Mouse (Mus musculus): ENCODE measurements around the gene Gm45716. TPM values are rescaled to one million over a fixed set of nuclear protein-coding genes. Genes with fewer than 3 reads are reported as not detected.

Gene Gm45716
- polyA plus RNA-seq, 1 experiment from 2014 or later: 24.9 TPM

DNA sequence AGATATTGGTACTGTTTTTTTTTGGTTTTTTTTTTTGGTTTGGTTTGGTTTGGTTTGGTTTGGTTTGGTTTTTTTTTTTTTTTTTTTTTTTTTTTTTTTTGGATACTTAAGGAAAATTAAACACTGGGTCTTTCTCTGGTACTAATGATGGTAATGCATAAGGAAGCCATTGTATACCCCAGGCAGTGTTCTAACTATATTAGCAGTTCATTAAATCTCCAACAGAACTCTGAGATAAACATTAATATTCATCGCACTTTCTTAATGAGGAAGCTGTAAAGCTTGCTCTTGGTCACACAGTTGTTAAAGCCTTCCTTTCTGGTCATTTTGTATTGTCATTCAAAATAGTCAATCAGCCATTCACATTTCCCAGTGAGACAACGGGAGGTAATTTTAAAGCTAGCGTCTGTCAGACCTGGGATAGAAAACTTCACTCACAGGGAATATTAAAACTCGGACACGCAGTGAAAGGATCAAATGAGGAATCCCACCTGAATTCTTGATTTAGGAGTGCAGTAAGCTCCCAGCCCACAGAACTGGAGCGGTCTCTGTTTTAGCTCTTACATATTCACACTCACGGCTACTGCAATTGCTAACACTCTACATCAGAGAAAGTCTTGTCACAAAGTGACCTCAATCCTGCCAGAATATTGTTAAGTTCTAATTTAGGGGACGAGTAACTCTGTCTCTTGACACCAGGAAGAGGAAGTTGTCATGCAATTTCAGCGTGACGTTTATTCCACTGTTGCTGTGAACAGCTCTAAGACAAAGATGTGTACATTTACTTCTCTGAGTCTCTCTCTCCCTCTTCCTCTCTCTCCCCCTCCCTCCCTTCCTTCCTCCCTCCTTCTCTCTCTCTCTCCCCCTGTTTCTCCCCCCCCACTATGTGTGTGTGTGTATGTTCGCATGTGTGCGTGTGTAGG, 39.8 kb downstream of the Gm45716 start:
- H3K27me3 ChIP-seq (ENCODE audit: control insufficient read depth, insufficient read depth, low read length): no peaks in the 10 kb centered on the region
- no peaks in the 10 kb centered on the region for H3K9me3 ChIP-seq (ENCODE audit: control insufficient read depth, low read length)
- H3K4me1 ChIP-seq (ENCODE audit: control insufficient read depth, insufficient read depth, low read length): 0 out of 2 replicates have a peak, but pooled peaks cover under 1% of the 10 kb centered on the region
- H3K4me2 ChIP-seq (ENCODE audit: low read depth, low read length): no peak overlapping the region
- ATAC-seq (ENCODE audit: low read depth): no peak
- no peak overlapping the region for H3K9ac ChIP-seq (replicated peaks; ENCODE audit: low read depth, low read length)
- H3K4me3 ChIP-seq (ENCODE audit: low read depth, low read length): no peak overlapping the region
- H3K27ac ChIP-seq (ENCODE audit: low read depth, low read length): no peak overlapping the region
- no peaks in the 10 kb centered on the region for H3K36me3 ChIP-seq (ENCODE audit: control insufficient read depth, insufficient read depth, low read length)
- 45% methylated on average over 12 of the region's 12 CpGs for WGBS

DNA sequence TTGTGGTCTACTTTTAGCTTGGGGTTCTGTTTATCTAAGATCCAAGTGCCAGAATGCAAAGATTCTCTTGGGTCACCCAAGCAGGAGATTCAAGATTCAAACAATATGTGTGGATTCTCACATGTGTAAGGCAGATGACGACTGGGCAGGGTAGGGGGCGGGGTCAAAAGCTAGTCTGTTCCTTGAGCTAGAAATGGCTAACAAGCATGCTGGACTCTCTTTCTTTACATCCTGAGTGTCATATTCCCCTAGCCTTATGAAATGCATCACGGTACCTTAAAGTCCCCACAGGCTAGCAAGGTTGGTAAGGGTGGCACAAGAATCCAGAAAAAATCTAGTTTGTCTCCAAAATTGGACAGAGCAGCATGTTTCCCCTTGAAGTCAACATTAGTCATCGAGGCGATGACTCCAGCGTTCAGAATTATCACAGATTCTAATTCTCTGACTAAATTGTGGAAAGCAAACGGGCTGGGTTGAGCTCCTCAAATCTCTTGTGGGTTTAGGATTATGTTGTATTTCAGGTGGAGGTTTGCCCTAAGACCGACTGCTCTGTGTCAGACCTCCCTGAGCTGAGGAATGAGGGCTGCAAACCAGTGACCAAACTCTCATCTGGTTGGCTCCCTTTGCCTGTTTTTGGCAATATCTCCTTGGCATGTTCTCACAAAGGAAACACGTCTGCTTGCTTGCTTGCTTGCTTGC, 40.9 kb downstream of the Gm45716 start:
- WGBS: 90% methylated on average over 9 of the region's 9 CpGs
- H3K36me3 ChIP-seq (ENCODE audit: control insufficient read depth, insufficient read depth, low read length): no peaks in the 10 kb centered on the region
- H3K4me1 ChIP-seq (ENCODE audit: control insufficient read depth, insufficient read depth, low read length): 0 out of 2 replicates have a peak, but pooled peaks cover 5% of the 10 kb centered on the region
- H3K27ac ChIP-seq (ENCODE audit: low read depth, low read length): no peak overlapping the region
- H3K27me3 ChIP-seq (ENCODE audit: control insufficient read depth, insufficient read depth, low read length): no peaks in the 10 kb centered on the region
- no peak overlapping the region for H3K4me3 ChIP-seq (ENCODE audit: low read depth, low read length)
- ATAC-seq (ENCODE audit: low read depth): no peak
- no peak overlapping the region for H3K9ac ChIP-seq (replicated peaks; ENCODE audit: low read depth, low read length)
- no peak overlapping the region for H3K4me2 ChIP-seq (ENCODE audit: low read depth, low read length)
- no peaks in the 10 kb centered on the region for H3K9me3 ChIP-seq (ENCODE audit: control insufficient read depth, low read length)

GRCm38 (mm10) chr11:90229800-90230199, 42.3 kb downstream of the Gm45716 start:
- no peak for ATAC-seq (ENCODE audit: low read depth)
- H3K27ac ChIP-seq (ENCODE audit: low read depth, low read length): no peak overlapping the region
- H3K27me3 ChIP-seq (ENCODE audit: control insufficient read depth, insufficient read depth, low read length): no peaks in the 10 kb centered on the region
- H3K36me3 ChIP-seq (ENCODE audit: control insufficient read depth, insufficient read depth, low read length): no peaks in the 10 kb centered on the region
- no peak overlapping the region for H3K4me2 ChIP-seq (ENCODE audit: low read depth, low read length)
- H3K4me1 ChIP-seq (ENCODE audit: control insufficient read depth, insufficient read depth, low read length): 0 out of 2 replicates have a peak, but pooled peaks cover 5% of the 10 kb centered on the region
- no peak overlapping the region for H3K9ac ChIP-seq (replicated peaks; ENCODE audit: low read depth, low read length)
- no peaks in the 10 kb centered on the region for H3K9me3 ChIP-seq (ENCODE audit: control insufficient read depth, low read length)
- H3K4me3 ChIP-seq (ENCODE audit: low read depth, low read length): no peak overlapping the region

- no peak overlapping the region for H3K4me3 ChIP-seq (ENCODE audit: low read depth, low read length)
- H3K9me3 ChIP-seq (ENCODE audit: control insufficient read depth, low read length): no peaks in the 10 kb centered on the region
- no peak for ATAC-seq (ENCODE audit: low read depth)
- H3K27me3 ChIP-seq (ENCODE audit: control insufficient read depth, insufficient read depth, low read length): no peaks in the 10 kb centered on the region
- no peak overlapping the region for H3K27ac ChIP-seq (ENCODE audit: low read depth, low read length)
- no peaks in the 10 kb centered on the region for H3K36me3 ChIP-seq (ENCODE audit: control insufficient read depth, insufficient read depth, low read length)
- no peak overlapping the region for H3K9ac ChIP-seq (replicated peaks; ENCODE audit: low read depth, low read length)
- H3K4me2 ChIP-seq (ENCODE audit: low read depth, low read length): no peak overlapping the region
- 0 out of 2 replicates have a peak, but pooled peaks cover 5% of the 10 kb centered on the region for H3K4me1 ChIP-seq (ENCODE audit: control insufficient read depth, insufficient read depth, low read length)
- WGBS: 71% methylated on average over 2 of the region's 2 CpGs
Measured at GRCm38 (mm10) chr11:90230671-90231070, 43.2 kb downstream of the Gm45716 start.

DNA sequence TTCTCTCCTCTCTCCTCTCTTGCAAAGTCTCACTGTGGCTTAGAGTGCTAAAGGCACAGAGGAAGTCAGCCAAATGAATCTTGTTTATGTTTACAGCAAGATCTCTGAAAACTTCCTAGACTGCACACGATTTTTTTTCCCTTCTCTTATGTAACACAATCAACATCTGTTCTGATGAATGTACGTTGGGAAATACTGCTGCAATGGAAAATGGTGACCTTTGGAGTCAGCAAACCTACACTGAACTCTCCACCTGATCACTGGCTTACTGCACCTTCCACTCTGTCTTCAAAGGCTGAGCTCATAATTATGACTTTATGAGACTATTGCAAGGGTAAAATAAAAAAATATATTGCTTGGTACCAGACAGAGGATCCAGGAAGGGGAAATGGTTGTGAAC, 44.1 kb downstream of the Gm45716 start:
- 0 out of 2 replicates have a peak, but pooled peaks cover 5% of the 10 kb centered on the region for H3K4me1 ChIP-seq (ENCODE audit: control insufficient read depth, insufficient read depth, low read length)
- no peak for ATAC-seq (ENCODE audit: low read depth)
- no peak overlapping the region for H3K9ac ChIP-seq (replicated peaks; ENCODE audit: low read depth, low read length)
- WGBS: 77% methylated on average over 2 of the region's 2 CpGs
- no peaks in the 10 kb centered on the region for H3K36me3 ChIP-seq (ENCODE audit: control insufficient read depth, insufficient read depth, low read length)
- H3K9me3 ChIP-seq (ENCODE audit: control insufficient read depth, low read length): no peaks in the 10 kb centered on the region
- H3K27ac ChIP-seq (ENCODE audit: low read depth, low read length): no peak overlapping the region
- H3K27me3 ChIP-seq (ENCODE audit: control insufficient read depth, insufficient read depth, low read length): no peaks in the 10 kb centered on the region
- H3K4me2 ChIP-seq (ENCODE audit: low read depth, low read length): no peak overlapping the region
- no peak overlapping the region for H3K4me3 ChIP-seq (ENCODE audit: low read depth, low read length)

- Histone ChIP-seq H3K9ac (replicated peaks; ENCODE audit: low read depth, low read length) (no peak overlapping the region), H3K4me1 (ENCODE audit: control insufficient read depth, insufficient read depth, low read length) (0 out of 2 replicates have a peak, but pooled peaks cover 5% of the 10 kb centered on the region), H3K4me3 (ENCODE audit: low read depth, low read length) (no peak overlapping the region), H3K27me3 (ENCODE audit: control insufficient read depth, insufficient read depth, low read length) (no peaks in the 10 kb centered on the region), H3K9me3 (ENCODE audit: control insufficient read depth, low read length) (no peaks in the 10 kb centered on the region), H3K27ac (ENCODE audit: low read depth, low read length) (no peak overlapping the region), H3K36me3 (ENCODE audit: control insufficient read depth, insufficient read depth, low read length) (no peaks in the 10 kb centered on the region), H3K4me2 (ENCODE audit: low read depth, low read length) (no peak overlapping the region)
- no peak for ATAC-seq (ENCODE audit: low read depth)
- WGBS: 35% methylated on average over 4 of the region's 4 CpGs
Measured at GRCm38 (mm10) chr11:90232685-90233084, 45.2 kb downstream of the Gm45716 start.

GRCm38 (mm10) chr11:90235221-90235620, 47.7 kb downstream of the Gm45716 start:
- Histone ChIP-seq H3K9ac (replicated peaks; ENCODE audit: low read depth, low read length) (no peak overlapping the region), H3K9me3 (ENCODE audit: control insufficient read depth, low read length) (no peaks in the 10 kb centered on the region), H3K4me2 (ENCODE audit: low read depth, low read length) (no peak overlapping the region), H3K27me3 (ENCODE audit: control insufficient read depth, insufficient read depth, low read length) (no peaks in the 10 kb centered on the region), H3K4me3 (ENCODE audit: low read depth, low read length) (no peak overlapping the region), H3K4me1 (ENCODE audit: control insufficient read depth, insufficient read depth, low read length) (0 out of 2 replicates have a peak, but pooled peaks cover 5% of the 10 kb centered on the region), H3K36me3 (ENCODE audit: control insufficient read depth, insufficient read depth, low read length) (no peaks in the 10 kb centered on the region), H3K27ac (ENCODE audit: low read depth, low read length) (no peak overlapping the region)
- ATAC-seq (ENCODE audit: low read depth): no peak
- 87% methylated on average over 5 of the region's 5 CpGs for WGBS

GRCm38 (mm10) chr11:90237616-90238015, 50.1 kb downstream of the Gm45716 start:
- 41% methylated on average over 5 of the region's 5 CpGs for WGBS
- H3K27me3 ChIP-seq (ENCODE audit: control insufficient read depth, insufficient read depth, low read length): no peaks in the 10 kb centered on the region
- H3K36me3 ChIP-seq (ENCODE audit: control insufficient read depth, insufficient read depth, low read length): no peaks in the 10 kb centered on the region
- H3K9ac ChIP-seq (replicated peaks; ENCODE audit: low read depth, low read length): no peak overlapping the region
- ATAC-seq (ENCODE audit: low read depth): no peak
- no peak overlapping the region for H3K27ac ChIP-seq (ENCODE audit: low read depth, low read length)
- no peak overlapping the region for H3K4me2 ChIP-seq (ENCODE audit: low read depth, low read length)
- no peak overlapping the region for H3K4me3 ChIP-seq (ENCODE audit: low read depth, low read length)
- H3K4me1 ChIP-seq (ENCODE audit: control insufficient read depth, insufficient read depth, low read length): 0 out of 2 replicates have a peak, but pooled peaks cover 2% of the 10 kb centered on the region
- H3K9me3 ChIP-seq (ENCODE audit: control insufficient read depth, low read length): no peaks in the 10 kb centered on the region

DNA sequence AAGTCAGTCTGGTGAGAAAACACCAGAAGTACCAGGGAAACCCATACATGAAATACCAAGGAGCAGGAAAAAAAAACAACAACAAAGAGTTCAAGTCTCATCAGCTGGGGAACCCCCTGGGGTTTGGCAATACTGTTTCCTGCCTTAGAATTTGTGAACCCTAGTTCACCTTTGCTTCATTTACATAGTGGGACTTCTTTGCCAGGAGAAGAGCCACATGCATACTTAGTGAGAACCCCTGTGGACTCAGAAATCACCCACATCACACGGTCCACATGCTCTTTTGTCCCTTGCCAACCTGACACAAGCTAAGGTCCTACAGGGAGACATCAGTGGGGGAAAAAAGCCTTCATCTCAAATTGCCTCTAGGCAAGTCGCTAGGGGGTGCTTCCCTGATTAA, 51.2 kb downstream of the Gm45716 start:
- Histone ChIP-seq H3K36me3 (ENCODE audit: control insufficient read depth, insufficient read depth, low read length) (no peaks in the 10 kb centered on the region), H3K9ac (replicated peaks; ENCODE audit: low read depth, low read length) (no peak overlapping the region), H3K4me3 (ENCODE audit: low read depth, low read length) (no peak overlapping the region), H3K27me3 (ENCODE audit: control insufficient read depth, insufficient read depth, low read length) (no peaks in the 10 kb centered on the region), H3K4me2 (ENCODE audit: low read depth, low read length) (no peak overlapping the region), H3K4me1 (ENCODE audit: control insufficient read depth, insufficient read depth, low read length) (no peaks in the 10 kb centered on the region), H3K27ac (ENCODE audit: low read depth, low read length) (no peak overlapping the region), H3K9me3 (ENCODE audit: control insufficient read depth, low read length) (no peaks in the 10 kb centered on the region)
- ATAC-seq (ENCODE audit: low read depth): no peak
- WGBS: 18% methylated on average over 2 of the region's 2 CpGs

Measured in neural tube, embryonic 14.5 days (tissue).